Mouse (Mus musculus): ENCODE measurements around the gene Arpc1b. TPM values are rescaled to one million over a fixed set of nuclear protein-coding genes. Genes with fewer than 3 reads are reported as not detected.

The Arpc1b gene
- polyA plus RNA-seq, 1 experiment from 2014 or later, result 55.5 TPM

- H3K36me3 ChIP-seq (replicated peaks; ENCODE audit: control insufficient read depth, insufficient read depth, low read depth, low read length), result peaks cover 11% of the 10 kb centered on the region
- no peaks in the 10 kb centered on the region for H3K27me3 ChIP-seq (ENCODE audit: control insufficient read depth, insufficient read depth, low read length)
- H3K4me3 ChIP-seq (ENCODE audit: low read depth, low read length), result no peak overlapping the region
- H3K4me1 ChIP-seq (ENCODE audit: control insufficient read depth, insufficient read depth, low read length), result no peaks in the 10 kb centered on the region
- H3K9me3 ChIP-seq (replicated peaks; ENCODE audit: control insufficient read depth, low read length), result no peaks in the 10 kb centered on the region
- no peak overlapping the region for H3K9ac ChIP-seq (replicated peaks; ENCODE audit: low read length)
- no peak overlapping the region for H3K4me2 ChIP-seq (ENCODE audit: low read depth, low read length)
- no peak overlapping the region for H3K27ac ChIP-seq (replicated peaks; ENCODE audit: low read depth, low read length)
- DNase-seq (ENCODE audit: low spot score) (no peak), ATAC-seq (replicated peaks; ENCODE audit: insufficient number of reproducible peaks, low FRiP score, low TSS enrichment, low read depth) (no peak)
- WGBS, result 92% methylated on average over 4 of the region's 4 CpGs
Measured at GRCm38 (mm10) chr5:145102706-145103105, 11.3 kb upstream of the Arpc1b start.

GRCm38 (mm10) chr5:145104328-145104727 is 9.7 kb upstream of the Arpc1b start:
- Histone ChIP-seq H3K4me1 (ENCODE audit: control insufficient read depth, insufficient read depth, low read length) (no peaks in the 10 kb centered on the region), H3K4me2 (ENCODE audit: low read depth, low read length) (no peak overlapping the region), H3K4me3 (ENCODE audit: low read depth, low read length) (no peak overlapping the region), H3K27me3 (ENCODE audit: control insufficient read depth, insufficient read depth, low read length) (no peaks in the 10 kb centered on the region), H3K36me3 (replicated peaks; ENCODE audit: control insufficient read depth, insufficient read depth, low read depth, low read length) (peaks cover 11% of the 10 kb centered on the region), H3K27ac (replicated peaks; ENCODE audit: low read depth, low read length) (no peak overlapping the region), H3K9me3 (replicated peaks; ENCODE audit: control insufficient read depth, low read length) (no peaks in the 10 kb centered on the region), H3K9ac (replicated peaks; ENCODE audit: low read length) (no peak overlapping the region)
- DNase-seq (ENCODE audit: low spot score) (no peak), ATAC-seq (replicated peaks; ENCODE audit: insufficient number of reproducible peaks, low FRiP score, low TSS enrichment, low read depth) (no peak)
- 49% methylated on average over 9 of the region's 9 CpGs for WGBS

- no peak overlapping the region for H3K27ac ChIP-seq (replicated peaks; ENCODE audit: low read depth, low read length)
- ATAC-seq (replicated peaks; ENCODE audit: insufficient number of reproducible peaks, low FRiP score, low TSS enrichment, low read depth) (no peak), DNase-seq (ENCODE audit: low spot score) (no peak)
- H3K9ac ChIP-seq (replicated peaks; ENCODE audit: low read length), result no peak overlapping the region
- H3K4me2 ChIP-seq (ENCODE audit: low read depth, low read length), result no peak overlapping the region
- 92% methylated on average over 9 of the region's 9 CpGs for WGBS
- no peaks in the 10 kb centered on the region for H3K9me3 ChIP-seq (replicated peaks; ENCODE audit: control insufficient read depth, low read length)
- H3K36me3 ChIP-seq (replicated peaks; ENCODE audit: control insufficient read depth, insufficient read depth, low read depth, low read length), result peaks cover 15% of the 10 kb centered on the region
- no peaks in the 10 kb centered on the region for H3K27me3 ChIP-seq (ENCODE audit: control insufficient read depth, insufficient read depth, low read length)
- no peak overlapping the region for H3K4me3 ChIP-seq (ENCODE audit: low read depth, low read length)
- H3K4me1 ChIP-seq (ENCODE audit: control insufficient read depth, insufficient read depth, low read length), result no peaks in the 10 kb centered on the region
Measured at GRCm38 (mm10) chr5:145105694-145106275, 8.2 kb upstream of the Arpc1b start.

GRCm38 (mm10) chr5:145110401-145110800 is 3.6 kb upstream of the Arpc1b start:
- ATAC-seq (replicated peaks; ENCODE audit: insufficient number of reproducible peaks, low FRiP score, low TSS enrichment, low read depth) (no peak), DNase-seq (ENCODE audit: low spot score) (no peak)
- Histone ChIP-seq H3K4me3 (ENCODE audit: low read depth, low read length) (no peak overlapping the region), H3K4me1 (ENCODE audit: control insufficient read depth, insufficient read depth, low read length) (no peaks in the 10 kb centered on the region), H3K27me3 (ENCODE audit: control insufficient read depth, insufficient read depth, low read length) (peaks cover 7% of the 10 kb centered on the region), H3K9ac (replicated peaks; ENCODE audit: low read length) (no peak overlapping the region), H3K36me3 (replicated peaks; ENCODE audit: control insufficient read depth, insufficient read depth, low read depth, low read length) (peaks cover 8% of the 10 kb centered on the region), H3K9me3 (replicated peaks; ENCODE audit: control insufficient read depth, low read length) (no peaks in the 10 kb centered on the region), H3K4me2 (ENCODE audit: low read depth, low read length) (no peak overlapping the region), H3K27ac (replicated peaks; ENCODE audit: low read depth, low read length) (no peak overlapping the region)
- 79% methylated on average over 6 of the region's 6 CpGs for WGBS

GRCm38 (mm10) chr5:145112566-145112965 is 1.4 kb upstream of the Arpc1b start:
- H3K27ac ChIP-seq (replicated peaks; ENCODE audit: low read depth, low read length), result no peak overlapping the region
- no peaks in the 10 kb centered on the region for H3K9me3 ChIP-seq (replicated peaks; ENCODE audit: control insufficient read depth, low read length)
- WGBS, result 80% methylated on average over 8 of the region's 8 CpGs
- DNase-seq (ENCODE audit: low spot score) (no peak), ATAC-seq (replicated peaks; ENCODE audit: insufficient number of reproducible peaks, low FRiP score, low TSS enrichment, low read depth) (no peak)
- no peak overlapping the region for H3K4me2 ChIP-seq (ENCODE audit: low read depth, low read length)
- H3K9ac ChIP-seq (replicated peaks; ENCODE audit: low read length), result no peak overlapping the region
- no peaks in the 10 kb centered on the region for H3K4me1 ChIP-seq (ENCODE audit: control insufficient read depth, insufficient read depth, low read length)
- H3K27me3 ChIP-seq (ENCODE audit: control insufficient read depth, insufficient read depth, low read length), result peaks cover 7% of the 10 kb centered on the region
- H3K4me3 ChIP-seq (ENCODE audit: low read depth, low read length), result no peak overlapping the region
- H3K36me3 ChIP-seq (replicated peaks; ENCODE audit: control insufficient read depth, insufficient read depth, low read depth, low read length), result peaks cover 4% of the 10 kb centered on the region

- Histone ChIP-seq H3K4me2 (ENCODE audit: low read depth, low read length) (peak overlapping the region; percentile 79; the same call in 1 of the 2 replicates), H3K27me3 (ENCODE audit: control insufficient read depth, insufficient read depth, low read length) (peaks cover 7% of the 10 kb centered on the region), H3K27ac (replicated peaks; ENCODE audit: low read depth, low read length) (no peak overlapping the region), H3K36me3 (replicated peaks; ENCODE audit: control insufficient read depth, insufficient read depth, low read depth, low read length) (peaks cover 4% of the 10 kb centered on the region), H3K9ac (replicated peaks; ENCODE audit: low read length) (no peak overlapping the region), H3K4me3 (ENCODE audit: low read depth, low read length) (peak overlapping the region; percentile 55; the same call in 1 of the 2 replicates), H3K4me1 (ENCODE audit: control insufficient read depth, insufficient read depth, low read length) (no peaks in the 10 kb centered on the region), H3K9me3 (replicated peaks; ENCODE audit: control insufficient read depth, low read length) (no peaks in the 10 kb centered on the region)
- DNase-seq (ENCODE audit: low spot score) (no peak), ATAC-seq (replicated peaks; ENCODE audit: insufficient number of reproducible peaks, low FRiP score, low TSS enrichment, low read depth) (no peak)
- WGBS, result 43% methylated on average over 2 of the region's 2 CpGs
Measured at GRCm38 (mm10) chr5:145113416-145113815, 599 bp upstream of the Arpc1b start.

GRCm38 (mm10) chr5:145114606-145115473 is 825 bp downstream of the Arpc1b start:
- 19% methylated on average over 39 of the region's 40 CpGs for WGBS
- ATAC-seq (replicated peaks; ENCODE audit: insufficient number of reproducible peaks, low FRiP score, low TSS enrichment, low read depth), result peak; percentile 15; the same call in 1 of the 2 replicates

GRCm38 (mm10) chr5:145115736-145116135 is 1.7 kb downstream of the Arpc1b start:
- H3K4me1 ChIP-seq (ENCODE audit: control insufficient read depth, insufficient read depth, low read length), result no peaks in the 10 kb centered on the region
- no peak for DNase-seq (ENCODE audit: low spot score)
- no peak overlapping the region for H3K4me3 ChIP-seq (ENCODE audit: low read depth, low read length)
- H3K27ac ChIP-seq (replicated peaks; ENCODE audit: low read depth, low read length), result no peak overlapping the region
- ATAC-seq (replicated peaks; ENCODE audit: insufficient number of reproducible peaks, low FRiP score, low TSS enrichment, low read depth), result no peak
- no peaks in the 10 kb centered on the region for H3K36me3 ChIP-seq (replicated peaks; ENCODE audit: control insufficient read depth, insufficient read depth, low read depth, low read length)
- no peak overlapping the region for H3K4me2 ChIP-seq (ENCODE audit: low read depth, low read length)
- H3K27me3 ChIP-seq (ENCODE audit: control insufficient read depth, insufficient read depth, low read length), result peaks cover 7% of the 10 kb centered on the region
- H3K9me3 ChIP-seq (replicated peaks; ENCODE audit: control insufficient read depth, low read length), result no peaks in the 10 kb centered on the region
- H3K9ac ChIP-seq (replicated peaks; ENCODE audit: low read length), result no peak overlapping the region
- WGBS, result 94% methylated on average over 5 of the region's 5 CpGs

More at GRCm38 (mm10) chr5:145114606-145115473, 825 bp downstream of the Arpc1b start:
- peak overlapping the region; percentile 57 for H3K9ac ChIP-seq (replicated peaks; ENCODE audit: low read length)
- H3K27me3 ChIP-seq (ENCODE audit: control insufficient read depth, insufficient read depth, low read length), result peaks cover 7% of the 10 kb centered on the region
- H3K4me1 ChIP-seq (ENCODE audit: control insufficient read depth, insufficient read depth, low read length), result no peaks in the 10 kb centered on the region
- H3K4me2 ChIP-seq (ENCODE audit: low read depth, low read length), result peak overlapping the region; percentile 79
- no peak overlapping the region for H3K27ac ChIP-seq (replicated peaks; ENCODE audit: low read depth, low read length)
- peak overlapping the region; percentile 55 for H3K4me3 ChIP-seq (ENCODE audit: low read depth, low read length)
- peaks cover 2% of the 10 kb centered on the region for H3K36me3 ChIP-seq (replicated peaks; ENCODE audit: control insufficient read depth, insufficient read depth, low read depth, low read length)
- DNase-seq (ENCODE audit: low spot score), result peak; percentile 32
- no peaks in the 10 kb centered on the region for H3K9me3 ChIP-seq (replicated peaks; ENCODE audit: control insufficient read depth, low read length)
